Mouse (Mus musculus): ENCODE data around the gene Myocd.

Myocd gene

DNA sequence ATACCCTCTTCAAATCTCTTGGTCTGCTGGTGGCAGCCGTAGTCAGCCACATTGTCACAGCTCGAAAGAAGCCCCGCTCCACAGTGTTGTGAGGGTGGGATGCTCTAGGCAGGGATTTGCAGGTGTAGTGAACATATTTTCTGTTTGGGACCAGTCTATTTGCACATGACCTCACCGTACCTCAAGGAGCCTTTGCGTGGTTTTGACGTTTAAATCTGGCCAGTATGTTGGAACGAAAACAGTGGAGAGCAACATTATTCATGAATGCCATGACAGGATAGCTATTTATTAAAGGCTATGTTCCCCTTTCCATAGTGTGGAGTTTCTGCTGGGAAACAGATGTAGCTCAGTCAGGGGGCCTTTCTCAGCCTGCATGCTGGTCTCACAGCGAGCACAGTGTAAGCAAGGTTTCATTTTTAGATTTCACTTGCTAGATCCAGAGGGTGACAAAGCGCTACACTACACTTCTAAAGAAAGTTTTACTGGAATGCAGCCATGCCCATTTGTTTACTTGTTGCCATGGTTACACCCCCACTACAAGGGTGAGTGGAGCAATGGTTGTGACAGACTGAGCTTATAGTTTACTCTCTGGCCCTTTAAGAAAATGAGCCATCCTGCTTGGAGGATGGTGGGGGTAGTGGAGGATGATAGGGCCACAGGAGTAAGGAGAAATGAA, 54.7 kb downstream of the Myocd start:
- DNase-seq (ENCODE audit: extremely low read depth, low read depth, low spot score) = no peak

DNA sequence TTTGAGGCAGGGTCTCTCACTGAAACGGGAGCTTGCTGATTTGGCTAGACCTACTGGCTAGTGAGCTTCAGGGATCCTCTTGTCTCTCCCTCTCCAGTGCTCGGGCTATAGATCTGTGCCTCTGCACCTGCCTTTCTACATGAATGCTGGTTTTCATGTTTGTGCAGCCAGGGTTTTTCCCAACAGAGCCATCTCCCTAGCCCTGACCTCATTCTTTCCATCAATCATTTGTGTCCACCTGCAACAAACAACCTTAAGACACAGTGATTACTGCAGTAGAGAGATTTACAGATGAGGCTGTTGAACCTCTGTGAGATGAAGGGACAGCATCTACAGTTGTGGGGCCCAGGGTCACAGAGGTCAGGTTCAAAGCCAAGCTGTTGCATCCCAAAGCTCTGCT, 56.0 kb downstream of the Myocd start:
- no peak for DNase-seq (ENCODE audit: extremely low read depth, low read depth, low spot score)

DNA sequence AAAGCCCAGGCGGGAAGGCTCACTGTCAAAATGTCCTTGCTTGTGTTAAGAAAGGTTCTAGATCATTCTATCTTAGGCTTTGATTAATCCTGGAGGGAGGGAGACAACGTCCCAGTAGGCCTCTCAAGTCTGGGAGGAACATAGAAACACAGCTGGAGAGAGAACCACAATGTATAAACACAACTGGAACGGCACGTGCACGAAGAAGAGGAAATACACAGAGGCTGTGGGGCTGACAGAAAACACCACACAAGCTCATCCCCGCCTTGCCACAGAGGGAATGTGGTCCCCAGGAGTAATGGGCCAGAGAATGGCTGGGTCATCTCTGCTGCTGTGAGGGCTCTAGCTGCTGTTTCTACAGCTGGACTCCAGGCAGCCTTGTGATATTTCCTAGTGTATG, 58.1 kb downstream of the Myocd start:
- no peak for DNase-seq (ENCODE audit: extremely low read depth, low read depth, low spot score)

DNA sequence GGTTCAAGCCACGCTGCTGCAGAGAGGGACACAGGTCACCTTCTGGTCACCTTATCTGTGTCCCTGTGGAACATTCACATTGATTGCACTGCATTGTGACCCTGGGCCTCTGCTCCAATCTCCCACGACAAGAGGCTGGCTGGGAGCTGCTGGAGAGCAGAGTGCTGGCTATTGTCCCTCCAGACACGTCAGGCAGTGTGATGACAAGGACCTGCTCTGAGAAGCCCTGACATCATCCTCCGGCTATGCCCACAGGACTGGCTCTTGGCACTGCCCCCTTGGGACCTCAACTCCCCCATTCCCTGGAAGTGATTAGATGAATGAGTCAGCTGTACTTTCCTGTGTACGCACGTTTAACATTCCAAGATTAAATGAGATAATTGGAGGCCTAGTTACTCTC, 60.3 kb downstream of the Myocd start:
- DNase-seq (ENCODE audit: extremely low read depth, low read depth, low spot score) = no peak

DNA sequence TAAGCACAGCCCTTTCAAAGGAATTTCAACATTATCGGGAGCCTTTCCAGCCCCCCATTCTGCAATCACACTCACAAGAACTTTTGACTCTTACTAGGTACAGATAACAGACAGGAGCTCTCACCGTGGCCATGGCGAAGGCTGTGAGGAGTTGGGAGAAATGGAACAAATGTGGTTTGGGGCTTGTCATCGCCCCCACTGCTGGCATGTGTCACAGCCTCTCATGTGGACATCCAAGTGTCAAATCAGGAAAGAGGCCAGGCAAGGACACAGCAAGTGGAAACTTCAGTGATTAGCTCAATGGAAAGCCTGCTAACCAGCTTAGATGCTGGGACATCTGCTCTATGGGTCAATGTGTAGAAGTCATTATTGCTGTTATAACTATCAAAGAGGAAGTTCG, 64.5 kb downstream of the Myocd start:
- no peak for DNase-seq (ENCODE audit: extremely low read depth, low read depth, low spot score)

DNA sequence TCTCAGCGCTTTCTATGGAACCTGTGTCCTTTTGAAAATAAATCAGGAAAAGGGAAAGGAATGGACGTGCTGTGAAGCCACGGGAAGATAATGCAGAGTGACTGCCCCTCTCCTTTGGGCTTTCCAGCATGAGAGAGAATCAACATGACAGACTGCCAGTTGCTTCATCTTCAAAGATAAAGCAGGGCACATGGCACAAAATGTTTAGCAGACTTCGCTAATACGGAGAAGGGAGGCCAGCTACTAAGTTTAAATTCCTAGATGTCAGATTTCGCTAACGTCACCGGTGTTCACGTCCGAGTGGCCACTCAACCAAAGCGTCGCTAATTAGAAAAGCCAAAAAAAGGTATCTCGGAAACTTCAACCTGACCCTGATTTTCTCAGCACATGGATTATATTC, 65.1 kb downstream of the Myocd start:
- DNase-seq (ENCODE audit: extremely low read depth, low read depth, low spot score) = no peak

DNA sequence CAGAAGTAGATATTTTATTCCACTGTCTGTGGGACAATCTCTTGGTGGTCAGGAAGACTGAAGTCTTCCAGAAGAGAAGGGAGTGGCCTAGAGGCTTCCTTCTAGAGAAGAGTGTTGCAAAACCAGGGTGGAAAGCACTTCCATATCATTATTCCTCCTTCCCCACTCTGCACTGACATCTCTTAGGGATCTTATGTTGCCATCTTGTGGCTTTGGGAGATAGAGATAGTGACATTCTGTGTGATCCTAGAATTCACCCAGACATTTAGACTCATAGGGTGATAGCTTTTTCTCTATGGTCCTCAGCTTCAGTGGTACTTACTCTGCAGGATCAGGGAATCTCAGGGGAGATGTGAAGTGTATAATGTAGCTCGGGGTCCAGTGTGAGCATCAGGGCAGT, 66.8 kb downstream of the Myocd start:
- no peak for DNase-seq (ENCODE audit: extremely low read depth, low read depth, low spot score)

DNA sequence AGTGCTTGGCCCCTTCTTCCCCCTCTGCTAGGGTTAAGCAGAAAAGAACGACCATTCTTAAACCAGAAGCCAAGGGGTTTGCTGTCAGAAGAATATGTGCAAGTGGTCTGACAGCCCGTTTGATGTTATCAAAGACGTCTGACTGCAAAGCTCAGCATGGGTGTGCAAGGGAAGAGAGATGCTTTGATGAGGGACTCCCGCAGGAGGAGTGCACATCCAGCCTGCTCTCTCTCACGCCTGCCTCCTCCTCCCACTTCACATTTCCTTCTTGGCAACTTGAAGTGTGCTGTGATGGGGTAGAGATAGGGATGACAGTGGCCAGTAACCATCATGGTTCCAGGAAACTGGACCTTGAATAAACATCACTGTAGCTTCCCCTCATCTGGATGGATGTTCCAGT, 67.6 kb downstream of the Myocd start:
- DNase-seq (ENCODE audit: extremely low read depth, low read depth, low spot score) = no peak

DNA sequence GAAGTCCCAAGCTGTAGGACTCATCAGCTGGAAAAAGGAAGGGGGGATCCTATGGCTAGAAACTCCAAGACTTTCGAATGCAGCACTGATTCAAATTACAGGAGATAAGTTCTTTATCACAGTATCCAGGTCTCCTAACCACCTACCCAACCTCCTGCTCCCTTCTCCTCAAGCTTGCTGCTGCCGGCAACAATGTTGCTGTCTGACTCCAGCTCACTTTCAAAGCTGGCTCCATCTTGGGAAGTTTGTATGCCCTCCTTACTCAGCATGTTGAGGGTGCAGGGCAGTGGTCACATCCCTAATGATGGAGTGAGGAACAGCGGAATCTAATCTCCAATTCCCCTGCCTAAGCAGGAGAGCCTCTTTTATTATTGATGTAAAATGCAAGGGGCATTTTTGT, 71.8 kb downstream of the Myocd start:
- no peak for DNase-seq (ENCODE audit: extremely low read depth, low read depth, low spot score)

DNA sequence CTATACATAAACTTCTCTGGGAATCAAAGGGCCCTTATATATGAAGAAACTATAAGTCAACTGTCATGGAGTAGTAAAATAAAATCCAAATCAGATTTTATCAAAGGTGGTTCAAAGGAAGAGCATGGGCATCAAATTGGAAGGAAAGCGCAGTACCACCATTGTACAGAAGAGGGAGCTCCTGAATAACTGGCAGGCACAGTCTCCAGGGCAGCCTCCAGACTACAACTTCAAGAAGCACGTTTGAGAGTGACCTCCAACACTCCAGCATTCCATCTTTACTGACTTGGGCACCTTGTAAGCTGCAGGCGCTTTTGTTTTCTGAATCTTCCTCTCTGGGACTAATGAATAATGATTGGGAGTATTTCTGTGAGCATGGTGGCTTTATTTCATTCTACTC, 72.5 kb downstream of the Myocd start:
- DNase-seq (ENCODE audit: extremely low read depth, low read depth, low spot score) = no peak

DNA sequence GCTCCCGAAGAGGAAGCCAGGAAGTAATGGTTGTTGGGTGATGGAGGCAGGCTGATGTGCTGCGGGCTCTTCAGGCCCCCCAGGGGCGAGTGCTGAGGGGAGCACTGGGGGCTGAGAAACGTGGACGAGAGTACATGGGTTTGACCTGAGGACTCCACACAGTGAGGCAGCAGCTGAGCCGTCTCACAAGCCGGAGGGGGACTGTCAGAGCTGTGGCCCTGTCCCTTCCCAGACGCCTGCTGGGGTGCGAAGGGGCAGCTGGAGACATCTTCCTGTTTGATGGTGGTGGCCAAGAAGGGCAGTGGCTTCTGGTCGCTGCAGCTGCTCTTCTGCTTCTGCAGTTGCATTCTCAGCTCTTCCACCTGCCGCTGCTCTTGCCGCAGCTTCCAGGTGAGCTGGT, 82.8 kb downstream of the Myocd start:
- no peak for DNase-seq (ENCODE audit: extremely low read depth, low read depth, low spot score)

DNA sequence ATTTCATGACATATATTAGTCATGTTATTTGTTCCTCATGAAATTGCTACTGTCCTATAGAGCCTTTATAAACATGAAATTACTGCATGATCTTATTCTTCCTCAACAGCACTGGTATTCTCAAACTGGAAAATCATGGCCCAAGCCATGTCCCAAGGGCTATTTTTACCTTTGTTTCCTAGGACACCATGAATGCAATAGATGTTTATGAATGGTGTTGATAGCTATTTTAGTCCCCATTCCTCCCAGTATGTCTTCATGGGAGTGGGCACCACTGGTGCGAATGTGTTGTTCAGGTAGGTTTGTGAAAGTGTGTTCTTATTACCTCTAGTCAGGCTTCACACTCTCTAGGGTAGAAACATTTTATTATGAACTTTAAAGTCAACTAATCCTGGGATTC, 84.7 kb downstream of the Myocd start:
- DNase-seq (ENCODE audit: extremely low read depth, low read depth, low spot score) = no peak

DNA sequence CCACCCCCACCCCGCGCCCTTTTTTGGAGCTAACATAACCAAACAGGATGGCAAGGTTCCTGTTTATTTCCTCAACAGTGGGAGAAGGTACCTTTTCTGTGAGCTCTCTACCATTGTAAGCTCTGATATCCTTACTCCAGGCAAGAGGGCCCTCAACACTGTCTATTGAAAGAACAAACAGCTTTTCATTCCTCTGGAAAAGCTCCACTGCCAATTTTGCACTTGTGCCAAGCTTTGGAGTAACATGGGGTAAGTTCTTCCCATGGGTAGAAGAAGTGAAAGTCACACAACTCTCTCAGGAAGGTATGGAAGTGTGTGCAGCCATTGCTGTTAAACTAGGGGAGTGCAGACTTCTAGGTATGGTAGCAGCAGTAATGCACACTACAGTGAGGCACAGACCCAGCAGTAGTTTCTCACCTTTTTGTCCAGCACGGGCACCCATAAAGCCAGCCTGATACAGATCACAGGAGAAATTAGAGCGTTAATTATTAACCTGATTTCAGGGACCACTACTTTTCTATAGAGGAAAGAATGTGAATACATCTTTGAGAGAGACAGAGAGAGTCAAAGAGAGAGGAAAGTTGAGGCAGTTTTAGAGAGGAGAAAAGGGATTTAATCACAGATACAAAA, 99.6 kb downstream of the Myocd start:
- no peak for DNase-seq (ENCODE audit: extremely low read depth, low read depth, low spot score)

DNA sequence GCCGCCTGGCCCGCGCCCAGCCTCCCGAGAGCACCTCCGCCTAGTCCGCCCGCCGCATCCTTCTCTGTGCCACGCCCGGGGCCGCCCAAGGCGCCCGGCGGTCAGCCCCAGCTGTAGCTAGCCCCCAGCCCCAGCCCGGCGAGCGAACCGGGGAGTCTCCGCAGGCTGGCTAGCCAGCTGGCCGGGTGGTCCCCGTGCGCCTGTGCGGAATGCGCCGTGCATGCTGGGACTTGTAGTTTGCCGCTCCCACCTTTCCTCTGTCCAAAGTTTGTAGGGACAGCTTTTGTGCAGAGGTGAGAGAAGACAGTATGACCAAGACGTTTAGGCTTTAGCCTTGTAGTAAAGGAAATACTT, 107.0 kb downstream of the Myocd start, which contains the start of gene Arhgap44:
Arhgap44 (minus strand) TSS at position 195 of the 354 bp plus-strand sequence.
- DNase-seq (ENCODE audit: extremely low read depth, low read depth, low spot score) = no peak

DNA sequence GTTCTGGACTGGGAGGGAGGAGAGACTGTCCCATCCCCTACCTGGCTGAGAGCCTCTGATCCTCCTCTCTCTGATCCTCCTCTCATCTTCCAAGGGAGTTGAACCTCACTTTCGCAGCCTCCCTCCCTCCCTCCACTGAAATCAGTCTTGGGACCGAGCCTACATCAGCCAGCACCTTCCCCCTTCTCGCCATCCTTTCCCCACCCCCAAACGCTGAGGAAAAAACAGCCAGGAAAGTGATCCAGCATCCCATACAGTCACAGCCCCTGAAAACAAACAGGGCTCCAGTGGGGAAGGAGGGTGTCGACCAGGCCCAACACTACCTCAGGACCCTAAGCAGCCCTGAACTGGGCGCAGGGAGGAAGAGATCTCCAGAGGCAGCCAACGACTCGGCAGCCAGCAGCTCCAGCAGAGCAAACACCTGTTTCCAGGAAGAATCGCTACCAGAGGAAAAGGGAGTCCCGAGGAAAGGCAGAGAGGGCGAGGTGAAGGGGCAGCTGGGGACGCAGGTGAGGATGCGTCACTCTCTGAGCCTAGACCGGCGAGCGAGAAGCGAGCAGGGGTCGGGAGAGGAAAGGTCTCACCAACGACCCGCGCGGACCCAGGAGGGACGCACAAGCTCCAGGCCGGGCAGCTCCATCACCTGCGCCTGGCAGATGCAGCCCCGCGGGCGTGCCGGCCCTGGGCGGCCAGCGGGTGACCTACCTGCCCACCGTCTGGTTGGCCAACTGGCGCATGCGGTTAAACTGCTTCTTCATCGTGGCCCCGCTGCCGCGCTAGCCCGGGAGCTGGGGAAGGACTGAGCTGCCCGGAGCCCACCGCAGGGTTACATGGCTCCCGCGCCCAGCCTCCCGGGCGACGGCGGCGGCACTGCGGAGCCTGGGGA, 107.7 kb downstream of the Myocd start:
- DNase-seq (ENCODE audit: extremely low read depth, low read depth, low spot score) = no peak

DNA sequence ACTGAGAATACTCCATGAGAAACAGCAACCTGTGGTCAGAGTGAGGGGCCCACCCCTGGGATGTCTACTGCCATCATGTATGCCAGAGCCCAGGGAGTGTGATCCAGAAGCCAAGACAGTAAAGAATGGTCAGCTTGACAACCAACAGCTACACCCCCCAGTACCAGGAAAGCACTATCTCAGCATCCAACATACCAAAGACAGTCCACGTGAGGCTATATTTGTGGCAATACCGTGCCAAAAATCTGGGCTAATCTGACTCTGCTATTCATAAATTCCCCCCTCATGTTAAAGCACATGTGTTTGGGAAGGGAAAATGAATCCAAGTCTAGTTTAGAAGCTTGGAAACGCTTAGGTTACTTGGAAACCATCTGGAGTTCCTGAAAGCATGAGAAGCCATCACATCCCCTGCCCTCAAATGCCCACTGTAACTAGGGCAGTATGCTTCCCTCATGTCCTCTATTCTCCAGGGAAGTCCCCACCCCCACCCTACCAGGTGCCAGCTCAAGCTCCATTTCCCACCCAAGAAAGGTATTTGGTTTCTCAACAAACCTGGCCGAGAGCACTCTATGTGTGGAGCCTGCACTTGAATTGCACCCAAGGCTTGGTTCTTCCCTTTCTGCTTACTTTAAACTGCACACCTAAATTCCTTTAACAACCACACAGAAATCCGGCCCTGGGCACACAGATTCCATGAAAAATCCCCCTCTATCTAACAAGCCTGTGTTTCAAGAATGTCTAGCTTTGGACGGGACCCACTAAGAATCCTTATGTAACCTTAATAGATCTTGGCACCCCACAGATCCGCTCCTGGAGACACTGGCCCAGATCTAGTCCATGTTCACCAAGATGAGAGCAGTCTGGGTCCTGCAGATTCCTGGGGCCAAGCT, 108.6 kb downstream of the Myocd start:
- no peak for DNase-seq (ENCODE audit: extremely low read depth, low read depth, low spot score)

DNA sequence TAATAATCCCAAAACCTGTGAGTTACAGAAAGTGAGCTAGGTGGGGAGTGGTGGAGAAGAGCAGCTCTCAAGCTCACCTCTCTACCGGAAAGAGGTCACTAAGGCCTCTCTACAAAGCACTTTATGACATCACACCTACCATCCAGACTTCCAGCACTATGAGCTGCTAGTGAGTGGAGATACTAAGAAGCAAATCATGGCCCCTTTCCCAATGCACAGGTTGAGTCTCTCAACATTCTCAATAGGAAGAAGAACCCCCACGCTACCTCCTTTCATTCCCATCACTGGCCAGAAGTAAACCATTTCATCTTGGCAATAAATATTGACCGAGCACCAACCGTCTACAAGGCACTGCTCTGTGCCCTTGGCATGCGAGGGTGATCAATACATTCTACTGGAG, 110.0 kb downstream of the Myocd start, which contains the start of gene 1700086D15Rik:
1700086D15Rik (minus strand) TSS at position 101 of the 400 bp plus-strand sequence.
- no peak for DNase-seq (ENCODE audit: extremely low read depth, low read depth, low spot score)

DNA sequence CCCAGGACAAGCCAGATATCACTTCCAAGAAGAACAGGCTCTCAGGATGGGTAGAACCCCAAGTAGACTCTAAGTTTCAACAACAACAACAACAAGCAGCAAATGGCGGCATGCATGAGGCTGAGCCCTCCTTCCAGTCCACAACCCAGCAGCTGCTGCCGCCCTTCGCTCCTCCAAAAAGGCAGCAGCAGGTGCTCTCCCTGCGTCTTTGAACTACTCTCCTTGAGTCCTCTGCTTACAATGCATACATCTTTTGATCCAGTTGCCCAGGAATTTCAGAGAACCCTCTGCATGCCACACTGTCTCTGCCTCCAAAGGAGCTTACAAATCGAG, 111.2 kb downstream of the Myocd start:
- DNase-seq (ENCODE audit: extremely low read depth, low read depth, low spot score) = no peak

DNA sequence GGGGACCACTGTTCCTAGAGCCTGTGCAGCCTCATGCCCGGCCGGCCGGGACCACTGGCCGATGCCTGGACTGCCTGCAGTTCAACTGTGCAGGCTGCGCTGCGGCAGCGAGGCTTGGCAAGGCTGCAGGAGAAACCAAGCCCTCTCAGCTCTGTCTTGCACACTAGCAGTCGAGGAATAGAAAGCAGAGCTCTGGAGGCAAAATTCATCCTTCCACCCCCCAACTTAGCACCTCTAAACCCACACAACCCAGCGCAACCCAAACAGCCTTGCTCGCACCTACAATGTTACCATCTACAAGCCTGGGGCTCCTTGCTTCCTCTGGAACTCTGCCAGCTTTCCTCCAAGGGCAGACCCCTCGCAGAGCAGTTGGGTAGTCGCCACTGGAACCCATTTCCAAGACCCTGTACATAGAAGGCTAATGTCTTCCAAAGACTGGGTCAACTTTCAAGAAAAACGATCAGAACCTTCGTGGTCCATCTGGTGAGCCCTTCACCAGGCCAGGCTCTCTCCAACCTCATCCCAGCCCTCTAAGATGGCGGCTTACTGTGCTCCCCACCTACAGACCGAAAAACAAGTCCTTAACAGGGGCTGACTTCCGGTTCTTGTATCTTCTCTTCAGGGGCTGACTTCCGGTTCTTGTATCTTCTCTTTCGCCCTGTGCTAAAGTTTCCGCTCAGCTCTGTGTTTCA, 111.7 kb downstream of the Myocd start:
- DNase-seq (ENCODE audit: extremely low read depth, low read depth, low spot score) = no peak

DNA sequence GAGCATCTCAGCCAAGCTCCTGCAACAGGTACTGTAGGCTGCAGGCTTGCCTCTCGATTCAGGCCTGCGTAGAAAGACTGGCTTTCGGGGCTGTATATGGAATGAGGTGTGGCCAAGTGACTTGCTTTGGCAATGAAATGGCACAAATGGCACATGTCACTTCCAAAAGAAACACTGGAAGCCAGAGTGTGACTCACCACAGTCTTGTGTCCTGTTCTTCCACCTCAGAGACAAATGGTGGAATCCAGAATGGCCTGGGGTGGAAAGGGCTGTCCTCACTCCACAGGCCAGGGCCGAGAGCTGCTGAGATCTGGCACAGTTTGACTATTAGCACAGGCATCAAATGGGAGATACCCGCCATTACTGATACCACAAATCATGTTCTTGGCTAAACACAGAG, 116.8 kb downstream of the Myocd start:
- peak; percentile 34 for DNase-seq (ENCODE audit: extremely low read depth, low read depth, low spot score)

DNA sequence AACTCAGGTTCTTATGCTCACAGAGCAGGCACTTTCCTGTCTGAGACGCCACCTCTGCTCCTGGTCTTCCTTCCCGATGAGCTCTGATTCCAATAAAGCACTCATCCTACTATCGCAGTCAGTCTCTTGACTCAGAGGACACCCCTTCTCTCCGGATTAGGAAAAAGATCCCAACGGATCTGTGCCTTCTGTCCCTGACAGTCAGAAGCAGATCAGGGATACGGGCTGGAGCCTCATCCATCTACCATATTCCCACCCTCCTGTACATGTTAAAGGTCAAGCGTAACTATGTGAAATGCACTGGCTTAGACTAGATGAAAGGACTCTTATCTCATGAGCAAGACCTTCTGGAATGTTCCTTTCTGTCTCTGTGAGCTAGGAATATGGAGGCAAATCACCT, 121.3 kb downstream of the Myocd start:
- DNase-seq (ENCODE audit: extremely low read depth, low read depth, low spot score) = no peak

Data from fat pad, adult 2 months (tissue).